Mouse (Mus musculus) ovary, postnatal 36 days (tissue): ENCODE results near the gene Iqch.
"Not testable (repeated sequence)": the region's sequence is repeated elsewhere in the genome, so short reads cannot be mapped to it uniquely, and the experiment has no call there.

Experiments
- DNase-seq: peaks from one replicate; pipeline ENCODE4 v3.0.0; 2022; ENCODE audit warnings: low spot score, mixed read lengths

The Iqch gene

GRCm38 (mm10) chr9:63568314-63568713, 34.0 kb downstream of the Iqch start:
- DNase-seq: no peak

GRCm38 (mm10) chr9:63563436-63563835, 38.9 kb downstream of the Iqch start:
- DNase-seq: no peak

DNA sequence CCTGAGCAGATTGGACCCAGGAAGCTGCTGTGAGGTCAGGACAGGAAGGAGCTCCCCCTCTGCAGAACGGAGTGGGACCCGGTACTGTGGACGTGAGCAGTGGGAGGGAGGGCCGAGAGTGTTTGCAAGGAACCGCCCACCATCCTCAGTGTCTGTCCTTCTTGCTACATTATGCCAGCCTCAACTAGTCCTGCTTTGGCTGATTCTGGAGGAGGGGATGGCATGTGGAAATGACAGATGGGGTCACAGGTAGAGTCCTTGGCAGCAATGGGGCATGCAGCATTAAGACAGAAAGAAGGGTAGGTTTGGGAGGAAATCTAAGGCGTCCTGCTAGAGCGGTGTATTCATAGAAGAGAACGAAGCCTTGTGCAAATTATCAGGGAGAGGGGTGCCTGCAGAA, 40.4 kb downstream of the Iqch start:
- DNase-seq: no peak

- no peak for DNase-seq
These were observed 45.4 kb downstream of the Iqch start for GRCm38 (mm10) chr9:63556933-63557332.

DNA sequence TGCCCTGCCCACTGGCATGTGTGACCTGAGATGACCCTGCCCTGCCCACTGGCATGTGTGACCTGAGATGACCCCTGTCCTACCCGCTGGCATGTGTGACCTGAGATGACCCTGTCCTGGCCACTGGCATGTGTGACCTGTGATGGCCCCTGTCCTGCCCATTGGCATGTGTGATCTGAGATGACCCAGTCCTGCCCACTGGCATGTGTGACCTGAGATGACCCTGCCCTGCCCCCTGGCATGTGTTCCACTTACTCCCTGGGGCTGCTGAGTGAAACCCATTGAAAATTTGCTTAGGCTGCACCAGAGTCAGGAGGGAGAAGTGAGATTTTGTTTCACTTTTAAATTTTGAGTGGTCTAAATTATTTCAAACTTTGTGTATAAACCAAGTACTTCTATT, 46.0 kb downstream of the Iqch start:
- DNase-seq: no peak

- no peak for DNase-seq
These were observed 46.8 kb downstream of the Iqch start for GRCm38 (mm10) chr9:63555460-63555990.

- no peak for DNase-seq
These were observed 48.7 kb downstream of the Iqch start for GRCm38 (mm10) chr9:63553628-63554027.

DNA sequence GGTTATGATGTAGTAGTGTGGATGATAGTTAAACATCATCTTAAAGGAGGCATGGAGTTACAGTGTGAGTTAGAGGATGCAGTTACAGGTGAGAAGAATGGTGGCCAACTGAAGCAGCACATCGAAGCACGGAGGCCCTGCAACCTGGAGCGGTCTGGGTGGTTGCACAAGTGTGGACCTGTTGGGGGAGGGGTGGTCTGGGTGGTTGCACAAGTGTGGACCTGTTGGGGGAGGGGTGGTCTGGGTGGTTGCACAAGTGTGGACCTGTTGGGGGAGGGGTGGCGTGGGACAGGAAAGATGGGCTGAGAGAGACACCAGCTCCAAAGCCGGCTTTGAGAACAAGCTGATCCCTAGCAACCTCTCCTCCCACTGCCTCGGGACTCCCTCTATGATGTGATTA, 51.6 kb downstream of the Iqch start:
- DNase-seq: not testable (repeated sequence)

GRCm38 (mm10) chr9:63548966-63549365, 53.3 kb downstream of the Iqch start:
- no peak for DNase-seq

DNA sequence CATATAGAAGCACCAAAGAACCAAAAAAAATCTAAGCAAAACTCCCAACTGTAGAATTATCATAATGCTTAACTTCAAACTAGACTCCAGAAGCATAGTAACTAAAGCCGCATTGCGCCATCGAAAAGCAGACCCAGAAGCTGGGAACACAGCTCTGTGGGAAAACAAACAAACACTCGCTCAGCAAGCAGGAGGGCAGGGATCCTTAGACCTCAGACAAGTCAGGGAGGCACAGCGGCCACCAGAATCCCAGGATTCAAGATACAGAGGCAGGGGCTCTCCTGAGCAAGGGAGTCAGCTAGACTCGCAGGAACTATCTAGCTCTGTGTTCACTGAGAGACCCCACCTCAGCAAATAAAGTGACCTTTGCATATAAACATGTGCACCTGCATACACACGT, 60.4 kb downstream of the Iqch start:
- no peak for DNase-seq

DNA sequence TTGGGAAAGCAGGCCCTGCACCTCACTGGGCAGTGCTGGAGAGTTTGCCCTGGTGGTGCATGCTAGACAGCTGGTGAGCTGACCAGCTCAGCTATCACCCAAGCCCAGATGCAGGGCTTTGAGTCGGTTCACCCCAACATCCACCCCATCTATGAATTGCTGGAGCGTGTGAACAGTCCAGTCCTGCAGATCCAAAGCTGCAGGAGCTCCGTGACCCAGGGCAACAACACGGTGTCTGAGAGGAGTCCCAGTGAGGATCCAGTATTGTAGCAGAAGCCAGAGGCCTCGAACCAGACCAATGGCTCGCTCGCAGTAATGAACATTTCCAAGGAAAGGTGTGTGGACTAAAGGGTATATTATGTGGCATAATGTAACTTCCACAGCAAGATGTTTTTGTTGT, 61.0 kb downstream of the Iqch start:
- no peak for DNase-seq

- DNase-seq: no peak
These were observed 64.8 kb downstream of the Iqch start for GRCm38 (mm10) chr9:63537489-63537888.

- no peak for DNase-seq
These were observed 67.3 kb downstream of the Iqch start for GRCm38 (mm10) chr9:63535042-63535441.

- DNase-seq: no peak
These were observed 67.9 kb downstream of the Iqch start for GRCm38 (mm10) chr9:63534371-63534780.

DNA sequence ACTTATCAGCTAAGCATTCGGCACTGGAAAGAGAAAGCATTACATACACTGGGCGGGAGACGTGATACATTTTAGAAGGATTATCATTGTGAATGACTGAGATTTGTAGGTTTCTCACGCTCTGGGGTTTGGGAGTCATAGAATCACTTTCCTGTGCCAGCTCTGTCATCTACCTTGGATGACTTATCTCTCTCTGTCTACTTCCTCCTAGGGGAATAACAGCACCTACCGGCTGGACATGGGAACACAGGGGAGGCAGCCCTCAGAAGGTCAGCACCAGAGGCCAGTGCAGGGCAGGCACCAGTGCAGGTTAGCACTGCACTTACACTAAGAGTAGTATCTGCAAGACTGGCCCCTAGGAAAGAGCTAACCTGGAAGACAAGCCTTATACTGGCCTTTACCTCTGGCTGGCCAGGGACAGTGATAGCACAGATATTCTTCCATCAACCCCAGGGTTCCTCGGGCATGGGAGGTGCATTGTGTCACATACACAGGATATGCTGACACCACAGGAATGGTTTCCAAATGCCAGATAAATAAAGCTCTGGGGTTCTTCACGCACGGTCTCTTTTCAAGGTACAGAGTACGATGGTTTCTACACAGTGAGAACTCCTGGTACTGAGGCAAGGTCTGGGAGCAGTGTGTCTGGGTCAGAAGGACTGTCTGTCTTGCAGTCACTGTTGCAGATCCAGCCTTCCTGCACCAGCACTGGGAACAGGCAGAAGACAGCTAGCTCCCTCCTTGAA, 69.2 kb downstream of the Iqch start:
- no peak for DNase-seq

DNA sequence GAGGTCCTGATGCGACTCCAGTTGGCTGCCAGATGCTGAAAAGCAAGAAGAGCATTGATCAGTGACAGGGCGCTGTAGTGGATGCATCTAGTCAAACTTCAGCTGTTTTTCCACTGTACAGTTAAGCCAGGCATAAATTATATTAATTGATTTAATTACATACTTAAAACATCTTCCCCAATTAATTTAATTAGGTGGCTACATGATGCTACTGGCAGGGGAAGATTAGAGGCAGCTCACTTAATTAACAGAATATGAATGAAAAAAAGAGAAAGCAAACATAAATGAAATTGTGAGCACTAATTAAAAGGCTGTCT, 78.4 kb downstream of the Iqch start:
- no peak for DNase-seq

DNA sequence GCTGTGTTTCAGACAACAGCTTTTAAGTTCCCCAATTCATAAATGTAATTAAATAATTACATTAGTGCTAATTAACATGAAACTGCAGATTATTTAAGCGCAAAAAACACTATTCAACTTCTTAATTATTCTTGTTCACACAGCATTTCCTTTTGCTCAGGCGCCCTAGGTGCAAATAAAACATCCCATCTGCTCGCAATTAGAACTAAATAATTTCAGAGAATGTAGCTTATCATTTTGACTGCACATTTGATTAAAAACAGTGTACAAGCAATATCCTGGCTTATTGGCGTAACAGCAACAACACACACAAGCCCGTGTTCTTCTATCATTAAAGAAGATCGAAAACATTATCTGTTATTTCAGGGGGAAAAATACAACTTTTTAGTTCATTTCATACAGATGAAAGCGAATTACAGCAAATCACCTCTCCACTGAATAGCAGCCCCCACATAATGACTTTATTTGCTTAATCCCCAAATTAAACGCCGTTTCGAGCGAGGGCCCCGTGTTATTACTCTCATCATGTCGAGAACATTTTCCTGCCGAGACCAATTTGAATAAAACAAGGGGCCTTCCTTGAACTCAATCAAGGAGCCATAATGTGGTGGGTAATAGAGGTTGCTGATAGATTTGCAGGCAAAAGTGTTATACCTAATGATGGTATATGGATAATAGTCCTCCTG, 78.9 kb downstream of the Iqch start:
- DNase-seq: no peak

DNA sequence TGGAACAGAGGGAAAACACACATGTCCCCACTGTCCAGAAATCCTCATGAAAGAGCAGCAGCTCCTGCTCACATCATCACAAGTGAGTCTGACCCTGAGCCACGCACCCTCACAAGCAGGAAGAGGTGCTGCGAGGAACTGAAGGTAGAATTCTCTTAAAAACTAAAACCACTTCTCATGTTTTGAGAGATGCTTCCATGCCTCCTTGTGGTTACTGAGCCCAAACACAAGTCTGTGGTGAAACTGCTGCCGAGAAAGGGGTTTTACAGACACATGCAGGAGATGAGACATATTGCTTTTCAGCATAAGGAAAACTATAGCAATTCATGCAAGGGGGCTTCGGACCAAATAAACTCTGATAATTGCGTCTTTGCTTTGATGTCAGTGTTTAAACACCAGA, 89.4 kb downstream of the Iqch start:
- no peak for DNase-seq

- DNase-seq: no peak
These were observed 91.3 kb downstream of the Iqch start for GRCm38 (mm10) chr9:63511034-63511433.

- DNase-seq: no peak
These were observed 95.2 kb downstream of the Iqch start for GRCm38 (mm10) chr9:63507110-63507509.

GRCm38 (mm10) chr9:63503890-63504289, 98.4 kb downstream of the Iqch start:
- no peak for DNase-seq

- DNase-seq: no peak
These were observed 100.8 kb downstream of the Iqch start for GRCm38 (mm10) chr9:63501516-63501915.

GRCm38 (mm10) chr9:63499912-63500311, 102.4 kb downstream of the Iqch start:
- no peak for DNase-seq

- DNase-seq: no peak
These were observed 106.5 kb downstream of the Iqch start for GRCm38 (mm10) chr9:63495786-63496185.
